Mouse (Mus musculus) stomach, embryonic 15.5 days (tissue): ENCODE results near the gene Il17c. TPM values are rescaled to one million over a fixed set of nuclear protein-coding genes. Genes with fewer than 3 reads are reported as not detected.
A peak's percentile ranks its signal among the peaks of the same experiment; 100 is the strongest.

ENCODE experiments used
- ATAC-seq: fragments of 200-750 bp; cut with Nextera tagmentation; 2 replicates; pipeline ENCODE4 v1.8.0; 2017; ENCODE audit warnings: low read depth, moderate number of reproducible peaks, moderate TSS enrichment; ENCODE audit not compliant: insufficient read depth, low FRiP score
- H3K27ac ChIP-seq: fragments of 300-500 bp; sonication (generic); 2 replicates; pipeline ENCODE4 v1.5.1; 2015; ENCODE audit warnings: mild to moderate bottlenecking, inconsistent platforms
- H3K27me3 ChIP-seq: fragments of 300-500 bp; sonication (generic); replicated peaks from 2 replicates; pipeline ENCODE4 v1.6.1; 2015; ENCODE audit warnings: inconsistent platforms
- H3K36me3 ChIP-seq: fragments of 300-500 bp; sonication (generic); 2 replicates; pipeline ENCODE4 v1.6.1; 2015; ENCODE audit warnings: inconsistent platforms
- H3K4me1 ChIP-seq: fragments of 300-500 bp; sonication (generic); 2 replicates; pipeline ENCODE4 v1.6.1; 2015; ENCODE audit warnings: inconsistent platforms
- H3K4me2 ChIP-seq: fragments of 300-500 bp; sonication (generic); 2 replicates; pipeline ENCODE4 v1.6.1; 2015; ENCODE audit warnings: mild to moderate bottlenecking, inconsistent platforms
- H3K4me3 ChIP-seq: fragments of 300-500 bp; sonication (generic); replicated peaks from 2 replicates; pipeline ENCODE4 v1.5.1; 2015; ENCODE audit warnings: inconsistent platforms
- H3K9ac ChIP-seq: fragments of 300-500 bp; sonication (generic); 2 replicates; pipeline ENCODE4 v1.6.1; 2015; ENCODE audit warnings: inconsistent platforms
- H3K9me3 ChIP-seq: fragments of 300-500 bp; sonication (generic); 2 replicates; pipeline ENCODE4 v1.6.1; 2016; ENCODE audit warnings: inconsistent platforms
- WGBS: fragments of 180-500 bp; shearing (Covaris S2); methylation state at CpG from one replicate; pipeline ENCODE4 v1.1.7; 2015; 5-methylcytosine and 5-hydroxymethylcytosine counted together
- polyA plus RNA-seq: library from polyadenylated mRNA; unstranded; fragments of >200 nt; fragmentation: Nextera tagmentation; extraction: Ambion mirVana; gene quantifications from 2 replicates; pipeline ENCODE4 v1.2.1, GENCODE M21; 2015

Gene Il17c
- polyA plus RNA-seq, 1 experiment from 2014 or later = not detected

GRCm38 (mm10) chr8:122432443-122433268, 10.8 kb downstream of the Il17c start, which contains the start of gene Cyba:
TSS of gene Cyba (minus strand) at chr8:122432930.
- Histone ChIP-seq H3K4me1 (peaks cover 21% of the 10 kb centered on the region), H3K4me3 (peak within 1 kb of the TSS; percentile 66)
- 4% methylated on average over 45 of the region's 45 CpGs for WGBS

GRCm38 (mm10) chr8:122433269-122433905, 11.6 kb downstream of the Il17c start:
- H3K36me3 ChIP-seq = peaks cover 12% of the 10 kb centered on the region; the same call in 1 of the 2 replicates
- H3K4me1 ChIP-seq = peaks cover 21% of the 10 kb centered on the region
- H3K4me3 ChIP-seq = peak overlapping the region; percentile 66
- no peaks in the 10 kb centered on the region for H3K27me3 ChIP-seq
- no peaks in the 10 kb centered on the region for H3K9me3 ChIP-seq
- 58% methylated on average over 11 of the region's 11 CpGs for WGBS
- peak; percentile 37; the same call in 1 of the 2 replicates for ATAC-seq
- peak overlapping the region; percentile 91 for H3K4me2 ChIP-seq
- H3K27ac ChIP-seq = peak overlapping the region; percentile 87
- no peak overlapping the region for H3K9ac ChIP-seq

More at GRCm38 (mm10) chr8:122432443-122433268, 10.8 kb downstream of the Il17c start, which contains the start of gene Cyba:
- Histone ChIP-seq H3K27me3 (no peaks in the 10 kb centered on the region), H3K9ac (peak within 1 kb of the TSS; percentile 73), H3K27ac (peak within 1 kb of the TSS; percentile 87), H3K36me3 (peaks cover 12% of the 10 kb centered on the region; the same call in 1 of the 2 replicates), H3K4me2 (peak within 1 kb of the TSS; percentile 91), H3K9me3 (no peaks in the 10 kb centered on the region)
- peak; percentile 82 for ATAC-seq

- Histone ChIP-seq H3K4me1 (peaks cover 21% of the 10 kb centered on the region), H3K4me2 (no peak overlapping the region), H3K27me3 (no peaks in the 10 kb centered on the region), H3K36me3 (peaks cover 17% of the 10 kb centered on the region; the same call in 1 of the 2 replicates), H3K9me3 (no peaks in the 10 kb centered on the region), H3K27ac (no peak overlapping the region), H3K4me3 (no peak overlapping the region), H3K9ac (no peak overlapping the region)
- no peak for ATAC-seq
- WGBS = 93% methylated on average over 6 of the region's 6 CpGs
Observed at GRCm38 (mm10) chr8:122435375-122435774, 13.6 kb downstream of the Il17c start.

GRCm38 (mm10) chr8:122436146-122436545, 14.3 kb downstream of the Il17c start:
- H3K9ac ChIP-seq = no peak overlapping the region
- ATAC-seq = no peak
- WGBS = 95% methylated on average over 9 of the region's 9 CpGs
- H3K4me1 ChIP-seq = peaks cover 20% of the 10 kb centered on the region
- H3K4me3 ChIP-seq = no peak overlapping the region
- peaks cover 17% of the 10 kb centered on the region; the same call in 1 of the 2 replicates for H3K36me3 ChIP-seq
- H3K4me2 ChIP-seq = no peak overlapping the region
- H3K27ac ChIP-seq = no peak overlapping the region
- H3K9me3 ChIP-seq = no peaks in the 10 kb centered on the region
- no peaks in the 10 kb centered on the region for H3K27me3 ChIP-seq

- 78% methylated on average over 20 of the region's 20 CpGs for WGBS
- H3K4me2 ChIP-seq = no peak overlapping the region
- H3K9ac ChIP-seq = no peak overlapping the region
- H3K27ac ChIP-seq = no peak overlapping the region
- no peak for ATAC-seq
- no peaks in the 10 kb centered on the region for H3K27me3 ChIP-seq
- H3K36me3 ChIP-seq = peaks cover 17% of the 10 kb centered on the region; the same call in 1 of the 2 replicates
- H3K4me1 ChIP-seq = peaks cover 15% of the 10 kb centered on the region
- H3K4me3 ChIP-seq = no peak overlapping the region
- no peaks in the 10 kb centered on the region for H3K9me3 ChIP-seq
Observed at GRCm38 (mm10) chr8:122436586-122437125, 14.8 kb downstream of the Il17c start.

GRCm38 (mm10) chr8:122437708-122438331, 16.0 kb downstream of the Il17c start:
- Histone ChIP-seq H3K4me3 (peak overlapping the region; percentile 2; the same call in 1 of the 2 replicates), H3K9ac (no peak overlapping the region), H3K36me3 (peaks cover 17% of the 10 kb centered on the region; the same call in 1 of the 2 replicates), H3K4me1 (peaks cover 10% of the 10 kb centered on the region), H3K27ac (peak overlapping the region; percentile 67), H3K27me3 (no peaks in the 10 kb centered on the region), H3K9me3 (no peaks in the 10 kb centered on the region), H3K4me2 (0 out of 2 replicates have a peak overlapping the region, but pooled peaks have one; percentile 6)
- ATAC-seq = no peak
- WGBS = 79% methylated on average over 13 of the region's 13 CpGs

GRCm38 (mm10) chr8:122439336-122439735, 17.5 kb downstream of the Il17c start:
- WGBS = 95% methylated on average over 16 of the region's 16 CpGs

GRCm38 (mm10) chr8:122441326-122441725, 19.5 kb downstream of the Il17c start:
- ATAC-seq = no peak
- WGBS = 96% methylated on average over 1 of the region's 1 CpGs
- Histone ChIP-seq H3K9me3 (no peaks in the 10 kb centered on the region), H3K27ac (no peak overlapping the region), H3K4me2 (no peak overlapping the region), H3K4me3 (no peak overlapping the region), H3K27me3 (no peaks in the 10 kb centered on the region), H3K36me3 (peaks cover 8% of the 10 kb centered on the region; the same call in 1 of the 2 replicates), H3K4me1 (peaks cover 22% of the 10 kb centered on the region), H3K9ac (no peak overlapping the region)

More at GRCm38 (mm10) chr8:122439336-122439735, 17.5 kb downstream of the Il17c start:
- Histone ChIP-seq H3K9ac (no peak overlapping the region), H3K27me3 (no peaks in the 10 kb centered on the region), H3K36me3 (peaks cover 17% of the 10 kb centered on the region; the same call in 1 of the 2 replicates), H3K4me3 (no peak overlapping the region), H3K9me3 (no peaks in the 10 kb centered on the region), H3K27ac (no peak overlapping the region), H3K4me2 (no peak overlapping the region), H3K4me1 (peaks cover 6% of the 10 kb centered on the region; the same call in 1 of the 2 replicates)
- ATAC-seq = no peak

GRCm38 (mm10) chr8:122442356-122442755, 20.5 kb downstream of the Il17c start:
- Histone ChIP-seq H3K9me3 (no peaks in the 10 kb centered on the region), H3K4me3 (peak overlapping the region; percentile 57), H3K4me1 (peaks cover 22% of the 10 kb centered on the region), H3K4me2 (peak overlapping the region; percentile 96), H3K27ac (peak overlapping the region; percentile 67; the same call in 1 of the 2 replicates), H3K27me3 (no peaks in the 10 kb centered on the region), H3K9ac (peak overlapping the region; percentile 10), H3K36me3 (0 out of 2 replicates have a peak, but pooled peaks cover 4% of the 10 kb centered on the region)
- 24% methylated on average over 7 of the region's 7 CpGs for WGBS
- ATAC-seq = no peak

GRCm38 (mm10) chr8:122442781-122443180, 21.0 kb downstream of the Il17c start:
- H3K4me2 ChIP-seq = peak overlapping the region; percentile 96
- H3K4me1 ChIP-seq = peaks cover 22% of the 10 kb centered on the region
- peak overlapping the region; percentile 10 for H3K9ac ChIP-seq
- peak overlapping the region; percentile 67; the same call in 1 of the 2 replicates for H3K27ac ChIP-seq
- no peaks in the 10 kb centered on the region for H3K27me3 ChIP-seq
- WGBS = 2% methylated on average over 12 of the region's 12 CpGs
- H3K36me3 ChIP-seq = 0 out of 2 replicates have a peak, but pooled peaks cover 4% of the 10 kb centered on the region
- H3K4me3 ChIP-seq = peak overlapping the region; percentile 57
- no peak for ATAC-seq
- H3K9me3 ChIP-seq = no peaks in the 10 kb centered on the region
